Mouse (Mus musculus) midbrain, embryonic 16.5 days (tissue): Measurements from ENCODE around the gene Shank1. TPM values are rescaled to one million over a fixed set of nuclear protein-coding genes. Genes with fewer than 3 reads are reported as not detected.

Source experiments
- ATAC-seq: fragments of 200-750 bp; cut with Nextera tagmentation; 2 replicates; pipeline ENCODE4 v1.8.0; 2017; ENCODE audit warnings: moderate TSS enrichment
- H3K27ac ChIP-seq: fragments of 300-500 bp; sonication (generic); 2 replicates; pipeline ENCODE4 v1.5.1; 2014; ENCODE audit warnings: mild to moderate bottlenecking, low read length, mixed read lengths
- H3K27me3 ChIP-seq: fragments of 300-500 bp; sonication (generic); 2 replicates; pipeline ENCODE4 v1.6.1; 2014; ENCODE audit warnings: low read depth, low read length, mixed read lengths; ENCODE audit not compliant: control insufficient read depth, insufficient read depth
- H3K36me3 ChIP-seq: fragments of 300-500 bp; sonication (generic); 2 replicates; pipeline ENCODE4 v1.6.1; 2014; ENCODE audit warnings: mild to moderate bottlenecking, low read length, moderate library complexity, mixed read lengths; ENCODE audit not compliant: control insufficient read depth, insufficient read depth
- H3K4me1 ChIP-seq: fragments of 300-500 bp; sonication (generic); 2 replicates; pipeline ENCODE4 v1.6.1; 2014; ENCODE audit warnings: mild to moderate bottlenecking, low read length, mixed read lengths; ENCODE audit not compliant: control insufficient read depth, insufficient read depth
- H3K4me2 ChIP-seq: fragments of 300-500 bp; sonication (generic); 2 replicates; pipeline ENCODE4 v1.6.1; 2014; ENCODE audit warnings: mild to moderate bottlenecking, low read length, mixed read lengths
- H3K4me3 ChIP-seq: fragments of 300-500 bp; sonication (generic); 2 replicates; pipeline ENCODE4 v1.5.1; 2014; ENCODE audit warnings: low read depth, mild to moderate bottlenecking, low read length, moderate library complexity, mixed read lengths
- H3K9ac ChIP-seq: fragments of 300-500 bp; sonication (generic); 2 replicates; pipeline ENCODE4 v1.6.1; 2014; ENCODE audit warnings: low read depth, low read length, mixed read lengths
- H3K9me3 ChIP-seq: fragments of 300-500 bp; sonication (generic); replicated peaks from 2 replicates; pipeline ENCODE4 v1.6.1; 2014; ENCODE audit warnings: mild to moderate bottlenecking, low read length, mixed read lengths; ENCODE audit not compliant: control insufficient read depth, poor library complexity, severe bottlenecking
- WGBS: fragments of 180-500 bp; shearing (Covaris S2); extraction: QIAGEN DNeasy Blood & Tissue Kit; methylation state at CpG from one replicate; pipeline ENCODE4 v1.1.7; 2014; 5-methylcytosine and 5-hydroxymethylcytosine counted together
- polyA plus RNA-seq: library from polyadenylated mRNA; unstranded; fragments of >200 nt; fragmentation: Nextera tagmentation; extraction: Ambion mirVana; gene quantifications from 2 replicates; pipeline ENCODE4 v1.2.1, GENCODE M21; 2015

The Shank1 gene
- polyA plus RNA-seq, 1 experiment from 2014 or later: 35.6 TPM

DNA sequence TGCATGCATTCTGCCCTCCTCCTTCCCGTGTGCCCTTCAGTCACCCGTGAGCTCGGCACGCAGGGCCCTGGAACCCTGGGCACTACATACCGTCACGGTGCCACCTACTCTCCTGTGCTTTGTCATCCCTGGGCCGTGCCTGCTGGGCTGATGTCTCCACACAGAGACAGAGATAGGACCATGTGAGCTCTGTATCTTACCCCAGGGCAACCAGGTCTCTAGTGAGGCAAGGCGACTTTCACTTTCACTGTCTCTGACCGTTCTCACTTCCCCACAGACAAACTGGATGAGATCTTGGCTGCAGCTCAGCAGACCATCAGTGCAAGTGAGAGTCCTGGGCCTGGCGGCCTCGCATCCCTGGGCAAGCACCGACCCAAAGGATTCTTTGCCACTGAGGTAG, 34.6 kb downstream of the Shank1 start:
- no peaks in the 10 kb centered on the region for H3K9me3 ChIP-seq
- H3K4me1 ChIP-seq: no peaks in the 10 kb centered on the region
- no peak overlapping the region for H3K4me3 ChIP-seq
- no peak overlapping the region for H3K9ac ChIP-seq
- no peak for ATAC-seq
- WGBS: 82% methylated on average over 12 of the region's 12 CpGs
- H3K4me2 ChIP-seq: no peak overlapping the region
- peaks cover 39% of the 10 kb centered on the region for H3K36me3 ChIP-seq
- no peaks in the 10 kb centered on the region for H3K27me3 ChIP-seq
- H3K27ac ChIP-seq: no peak overlapping the region

DNA sequence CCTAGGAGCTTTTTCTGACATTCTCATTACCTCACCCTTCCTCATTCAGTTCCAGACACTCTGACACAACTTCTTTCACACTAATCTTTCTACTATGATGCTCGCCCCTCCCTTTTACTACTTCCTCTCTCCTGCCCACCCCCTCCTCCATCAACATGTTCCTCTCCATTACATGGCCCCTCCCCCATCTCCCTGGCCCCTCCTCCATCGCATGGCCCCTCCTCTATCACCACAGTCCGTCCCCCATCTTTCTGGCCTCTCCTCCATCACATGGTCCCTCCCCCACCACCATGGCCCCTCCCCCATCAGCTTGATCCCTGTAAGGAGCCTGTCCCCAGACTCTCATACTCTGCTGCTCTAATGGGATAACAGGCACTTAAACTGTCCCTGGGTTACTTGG, 39.0 kb downstream of the Shank1 start:
- Histone ChIP-seq H3K36me3 (peaks cover 39% of the 10 kb centered on the region), H3K27ac (no peak overlapping the region)
- 29% methylated on average over 3 of the region's 3 CpGs for WGBS

DNA sequence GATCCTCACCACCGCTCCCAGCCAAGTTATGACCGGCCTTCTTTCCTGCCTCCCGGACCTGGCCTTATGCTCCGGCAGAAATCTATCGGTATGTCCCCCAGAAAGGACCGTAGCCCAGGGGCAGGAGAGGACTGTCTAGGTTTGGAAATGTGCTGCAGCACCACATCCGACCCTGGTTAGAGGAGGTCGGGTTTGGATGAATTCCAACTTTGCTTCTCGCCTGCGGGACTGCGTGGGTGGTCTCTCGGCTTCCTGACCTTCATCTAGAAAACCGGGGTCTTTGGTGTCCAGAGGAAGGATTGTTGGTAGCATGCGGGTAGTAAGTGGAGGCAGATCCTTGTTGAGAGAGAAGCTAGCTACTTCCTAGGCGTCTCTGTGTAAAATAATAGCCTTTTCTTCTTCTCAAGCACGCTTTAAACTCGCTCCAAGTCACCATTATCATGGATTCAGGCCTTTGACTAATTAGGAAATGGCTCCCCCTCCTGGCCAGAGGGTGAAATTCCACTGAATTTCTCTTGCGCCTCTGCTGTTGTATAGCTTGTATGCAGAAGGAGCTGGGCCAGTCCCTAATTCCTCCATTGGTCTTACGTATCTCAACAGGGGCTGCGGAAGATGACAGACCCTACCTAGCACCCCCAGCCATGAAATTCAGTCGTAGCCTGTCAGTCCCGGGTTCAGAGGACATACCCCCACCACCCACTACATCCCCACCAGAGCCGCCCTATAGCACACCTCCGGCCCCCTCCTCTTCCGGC, 41.1 kb downstream of the Shank1 start:
- peak; percentile 54 for ATAC-seq
- 3% methylated on average over 25 of the region's 25 CpGs for WGBS
- Histone ChIP-seq H3K36me3 (peaks cover 28% of the 10 kb centered on the region), H3K4me3 (no peak overlapping the region), H3K27me3 (peaks cover 10% of the 10 kb centered on the region), H3K4me2 (peak overlapping the region; percentile 32), H3K9me3 (no peaks in the 10 kb centered on the region), H3K4me1 (peaks cover 25% of the 10 kb centered on the region), H3K9ac (peak overlapping the region; percentile 18; the same call in 1 of the 2 replicates), H3K27ac (peak overlapping the region; percentile 41; the same call in 1 of the 2 replicates)

More for the DNA sequence above, 39.0 kb downstream of the Shank1 start:
- no peak overlapping the region for H3K4me2 ChIP-seq
- H3K4me3 ChIP-seq: no peak overlapping the region
- no peaks in the 10 kb centered on the region for H3K9me3 ChIP-seq
- H3K4me1 ChIP-seq: peaks cover 25% of the 10 kb centered on the region
- ATAC-seq: no peak
- no peak overlapping the region for H3K9ac ChIP-seq
- peaks cover 9% of the 10 kb centered on the region for H3K27me3 ChIP-seq

DNA sequence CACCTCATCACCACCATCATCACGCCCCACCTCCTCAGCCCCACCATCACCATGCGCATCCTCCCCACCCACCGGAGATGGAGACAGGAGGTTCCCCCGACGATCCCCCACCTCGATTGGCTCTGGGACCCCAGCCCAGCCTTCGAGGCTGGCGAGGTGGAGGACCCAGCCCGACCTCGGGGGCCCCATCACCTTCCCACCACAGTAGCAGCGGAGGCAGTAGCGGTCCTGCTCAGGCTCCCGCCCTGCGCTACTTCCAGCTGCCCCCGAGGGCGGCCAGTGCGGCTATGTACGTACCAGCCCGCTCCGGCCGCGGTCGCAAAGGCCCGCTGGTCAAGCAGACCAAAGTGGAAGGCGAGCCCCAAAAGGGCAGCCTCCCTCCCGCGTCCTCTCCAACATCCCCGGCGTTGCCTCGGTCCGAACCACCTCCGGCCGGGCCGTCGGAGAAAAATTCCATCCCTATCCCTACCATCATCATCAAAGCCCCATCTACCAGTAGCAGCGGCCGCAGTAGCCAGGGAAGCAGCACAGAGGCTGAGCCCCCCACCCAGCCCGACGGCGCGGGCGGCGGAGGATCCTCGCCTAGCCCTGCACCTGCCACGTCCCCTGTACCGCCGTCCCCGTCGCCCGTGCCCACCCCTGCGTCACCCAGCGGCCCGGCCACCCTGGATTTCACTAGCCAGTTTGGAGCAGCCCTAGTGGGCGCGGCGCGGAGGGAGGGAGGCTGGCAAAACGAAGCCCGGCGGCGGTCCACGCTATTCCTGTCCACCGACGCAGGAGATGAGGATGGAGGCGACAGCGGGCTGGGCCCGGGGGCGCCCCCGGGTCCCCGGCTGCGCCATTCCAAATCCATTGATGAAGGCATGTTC, 42.1 kb downstream of the Shank1 start:
- Histone ChIP-seq H3K9ac (peak overlapping the region; percentile 40), H3K4me1 (peaks cover 25% of the 10 kb centered on the region), H3K27ac (no peak overlapping the region), H3K36me3 (peaks cover 25% of the 10 kb centered on the region), H3K27me3 (peaks cover 10% of the 10 kb centered on the region), H3K4me3 (no peak overlapping the region), H3K4me2 (no peak overlapping the region), H3K9me3 (no peaks in the 10 kb centered on the region)
- ATAC-seq: peak; percentile 14
- WGBS: 8% methylated on average over 69 of the region's 71 CpGs

DNA sequence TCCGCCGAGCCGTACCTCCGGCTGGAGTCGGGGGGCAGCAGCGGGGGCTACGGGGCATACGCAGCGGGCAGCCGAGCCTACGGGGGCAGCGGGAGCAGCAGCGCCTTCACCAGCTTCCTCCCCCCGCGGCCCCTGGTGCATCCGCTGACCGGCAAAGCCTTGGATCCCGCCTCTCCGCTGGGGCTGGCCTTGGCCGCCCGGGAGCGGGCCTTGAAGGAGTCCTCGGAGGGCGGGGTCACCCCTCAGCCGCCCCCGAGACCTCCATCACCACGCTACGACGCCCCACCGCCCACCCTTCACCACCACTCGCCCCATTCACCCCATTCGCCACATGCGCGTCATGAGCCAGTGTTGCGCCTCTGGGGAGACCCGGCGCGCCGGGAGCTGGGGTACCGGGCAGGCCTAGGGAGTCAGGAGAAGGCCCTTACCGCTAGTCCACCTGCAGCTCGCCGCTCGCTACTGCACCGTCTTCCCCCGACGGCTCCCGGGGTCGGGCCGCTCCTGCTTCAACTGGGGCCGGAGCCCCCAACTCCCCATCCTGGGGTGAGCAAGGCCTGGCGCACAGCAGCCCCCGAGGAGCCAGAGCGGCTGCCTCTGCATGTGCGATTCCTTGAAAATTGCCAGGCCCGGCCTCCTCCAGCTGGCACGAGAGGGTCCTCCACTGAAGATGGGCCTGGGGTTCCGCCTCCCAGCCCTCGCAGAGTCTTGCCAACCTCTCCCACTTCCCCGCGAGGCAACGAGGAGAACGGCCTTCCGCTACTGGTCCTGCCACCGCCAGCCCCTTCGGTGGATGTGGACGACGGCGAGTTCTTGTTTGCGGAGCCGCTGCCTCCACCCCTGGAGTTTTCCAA, 42.9 kb downstream of the Shank1 start:
- no peak for ATAC-seq
- peaks cover 10% of the 10 kb centered on the region for H3K27me3 ChIP-seq
- no peak overlapping the region for H3K4me2 ChIP-seq
- no peaks in the 10 kb centered on the region for H3K9me3 ChIP-seq
- 7% methylated on average over 57 of the region's 71 CpGs for WGBS
- H3K4me1 ChIP-seq: peaks cover 34% of the 10 kb centered on the region
- no peak overlapping the region for H3K27ac ChIP-seq
- peaks cover 27% of the 10 kb centered on the region for H3K36me3 ChIP-seq
- H3K4me3 ChIP-seq: no peak overlapping the region
- peak overlapping the region; percentile 40; the same call in 1 of the 2 replicates for H3K9ac ChIP-seq

DNA sequence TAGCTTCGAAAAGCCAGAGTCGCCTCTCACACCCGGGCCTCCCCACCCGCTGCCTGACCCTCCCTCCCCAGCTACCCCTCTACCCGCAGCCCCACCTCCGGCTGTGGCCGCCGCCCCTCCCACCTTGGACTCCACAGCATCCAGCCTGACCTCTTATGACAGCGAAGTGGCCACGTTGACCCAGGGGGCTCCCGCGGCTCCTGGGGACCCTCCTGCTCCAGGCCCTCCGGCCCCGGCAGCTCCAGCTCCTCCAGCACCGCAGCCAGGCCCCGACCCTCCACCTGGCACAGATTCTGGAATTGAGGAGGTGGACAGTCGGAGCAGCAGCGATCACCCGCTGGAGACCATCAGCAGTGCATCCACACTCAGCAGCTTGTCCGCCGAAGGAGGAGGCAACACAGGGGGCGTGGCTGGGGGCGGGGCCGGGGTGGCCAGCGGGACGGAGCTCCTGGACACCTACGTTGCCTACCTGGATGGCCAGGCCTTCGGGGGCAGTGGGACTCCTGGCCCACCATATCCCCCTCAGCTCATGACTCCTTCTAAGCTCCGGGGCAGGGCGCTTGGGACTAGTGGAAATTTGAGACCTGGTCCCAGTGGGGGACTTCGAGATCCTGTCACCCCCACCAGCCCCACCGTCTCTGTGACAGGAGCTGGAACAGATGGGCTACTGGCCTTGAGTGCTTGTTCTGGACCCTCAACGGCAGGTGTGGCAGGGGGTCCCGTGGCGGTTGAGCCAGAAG, 43.7 kb downstream of the Shank1 start:
- no peak overlapping the region for H3K4me2 ChIP-seq
- peak overlapping the region; percentile 32; the same call in 1 of the 2 replicates for H3K9ac ChIP-seq
- no peak overlapping the region for H3K4me3 ChIP-seq
- WGBS: 5% methylated on average over 28 of the region's 35 CpGs
- ATAC-seq: no peak
- no peak overlapping the region for H3K27ac ChIP-seq
- H3K9me3 ChIP-seq: no peaks in the 10 kb centered on the region
- H3K4me1 ChIP-seq: peaks cover 38% of the 10 kb centered on the region
- peaks cover 20% of the 10 kb centered on the region for H3K36me3 ChIP-seq
- peaks cover 10% of the 10 kb centered on the region for H3K27me3 ChIP-seq

DNA sequence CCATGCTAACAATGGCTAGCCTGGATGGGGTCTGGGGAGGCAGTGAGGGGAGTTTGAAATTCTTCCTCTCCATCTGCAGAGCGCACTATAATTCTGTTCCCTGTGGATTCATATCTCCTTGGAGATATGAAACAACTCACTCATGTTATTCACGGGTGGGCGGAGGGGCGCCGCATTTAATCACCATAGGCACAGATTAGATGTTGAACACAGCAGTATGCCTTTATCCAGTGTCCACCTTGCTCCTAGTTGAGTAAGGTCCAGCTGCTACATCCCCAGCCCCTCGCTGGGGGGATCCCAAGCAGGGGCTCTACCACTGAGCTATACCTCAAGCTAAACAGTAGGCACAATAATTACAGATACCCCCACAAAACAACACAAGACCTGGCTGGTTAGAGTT, 45.4 kb downstream of the Shank1 start:
- H3K27ac ChIP-seq: no peak overlapping the region
- no peak overlapping the region for H3K4me3 ChIP-seq
- H3K9ac ChIP-seq: no peak overlapping the region
- H3K27me3 ChIP-seq: peaks cover 10% of the 10 kb centered on the region
- peaks cover 18% of the 10 kb centered on the region for H3K36me3 ChIP-seq
- H3K9me3 ChIP-seq: no peaks in the 10 kb centered on the region
- WGBS: 43% methylated on average over 6 of the region's 6 CpGs
- no peak overlapping the region for H3K4me2 ChIP-seq
- H3K4me1 ChIP-seq: peaks cover 44% of the 10 kb centered on the region
- no peak for ATAC-seq
